Mouse (Mus musculus): ENCODE measurements at regions not wholly inside any gene's neighbourhood (a gene's known extent, or its start where the extent isn't known, plus 50 kb on each side); places are given as distances from the start of the nearest gene placed in this dataset.

GRCm38 (mm10) chr13:90212390-90212789 lies 123.0 kb upstream of the Xrcc4 start:
- no peak for ATAC-seq (replicated peaks; ENCODE audit: low FRiP score, low TSS enrichment, poor library complexity, severe bottlenecking)

GRCm38 (mm10) chr13:90207875-90208274 lies 118.5 kb upstream of the Xrcc4 start:
- no peak for ATAC-seq (replicated peaks; ENCODE audit: low FRiP score, low TSS enrichment, poor library complexity, severe bottlenecking)
